ENCODE assay signal across 9 mouse cellular contexts in the genomic region with DNA sequence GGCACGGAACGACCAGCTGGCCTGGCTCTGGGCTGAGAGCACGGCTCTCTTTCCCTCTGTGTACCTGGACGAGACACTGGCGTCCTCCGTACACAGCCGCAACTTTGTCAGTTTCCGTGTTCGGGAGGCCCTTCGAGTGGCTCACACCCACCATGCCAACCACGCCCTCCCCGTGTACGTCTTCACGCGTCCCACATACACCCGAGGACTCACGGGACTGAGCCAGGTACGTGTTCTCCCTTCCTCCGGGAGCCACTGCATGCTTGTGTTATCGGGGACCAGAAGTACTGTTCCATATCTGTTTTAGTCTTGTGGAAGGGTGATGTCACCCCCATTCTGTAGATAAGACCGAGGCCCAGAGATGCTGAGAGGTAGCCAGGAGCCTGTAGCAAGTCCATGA. TPM values are rescaled to one million over a fixed set of nuclear protein-coding genes. Genes with fewer than 3 reads are reported as not detected.
DNase-seq lines count a peak whose midpoint lies in the region; ATAC-seq and TF ChIP-seq lines count a peak whose summit lies in the region.
"Had no signal": no experiment of that assay in that cellular context is flagged by ENCODE, and none has a peak within 500 bp of the region (broad histone marks: within the 10 kb centered on the region; RNA-seq: fewer than 3 reads in every experiment).

No protein-coding gene starts in this region.

- peak overlapping the region; percentile 77 to 88 for H3K4me3 ChIP-seq in heart, embryonic 14.5 days (ENCODE audit: control insufficient read depth in 1 of 2, insufficient read depth in 1 of 2, low read depth in 1 of 2, low read length in 2 of 2)
- H3K4me3 ChIP-seq in embryonic facial prominence, embryonic 14.5 days (ENCODE audit: low read depth, low read length) = peak overlapping the region; percentile 52; the same call in 1 of the 2 replicates
- H3K4me3 ChIP-seq in intestine, postnatal 0 days (ENCODE audit: low read depth, low read length) = peak overlapping the region; percentile 72; the same call in 1 of the 2 replicates
- H3K4me3 ChIP-seq in midbrain, embryonic 15.5 days = peak overlapping the region; percentile 94

- peaks cover 51% of the 10 kb centered on the region for H3K36me3 ChIP-seq in heart, embryonic 14.5 days (ENCODE audit: control insufficient read depth, insufficient read depth, low read length)
- H3K36me3 ChIP-seq in embryonic facial prominence, embryonic 14.5 days (ENCODE audit: control insufficient read depth, insufficient read depth, low read length) = peaks cover 50% of the 10 kb centered on the region
- peaks cover 24% of the 10 kb centered on the region; the same call in 1 of the 2 replicates for H3K36me3 ChIP-seq in intestine, postnatal 0 days (ENCODE audit: control insufficient read depth, insufficient read depth)
- H3K36me3 ChIP-seq in midbrain, embryonic 15.5 days (replicated peaks) = peaks cover 28% of the 10 kb centered on the region

- no peaks in the 10 kb centered on the region for H3K27me3 ChIP-seq in heart, embryonic 14.5 days (ENCODE audit: control insufficient read depth, insufficient read depth, low read length)
- no peaks in the 10 kb centered on the region for H3K27me3 ChIP-seq in embryonic facial prominence, embryonic 14.5 days (replicated peaks; ENCODE audit: control insufficient read depth, insufficient read depth, low read length)
- no peaks in the 10 kb centered on the region for H3K27me3 ChIP-seq in intestine, postnatal 0 days (replicated peaks; ENCODE audit: control insufficient read depth, insufficient read depth, low read length)
- no peaks in the 10 kb centered on the region for H3K27me3 ChIP-seq in midbrain, embryonic 15.5 days (replicated peaks)

- DNase-seq in heart, adult 18-20 months = no peak
- DNase-seq in embryonic facial prominence, embryonic 14.5 days (ENCODE audit: low spot score) = no peak
- DNase-seq in gastrocnemius, postnatal 10 days = no peak
- no peak for DNase-seq in left cerebral cortex, adult 8-10 months (ENCODE audit: low spot score in 2 of 2)
- no peak for DNase-seq in thymus, postnatal 36 days
- DNase-seq: kidney, postnatal 4 days had no signal

- TF ChIP-seq CTCF in intestine, postnatal 0 days (IDR thresholded peaks at IDR 0.05; ENCODE audit: low read depth) = no peak

- H3K4me1 ChIP-seq in heart, embryonic 14.5 days (ENCODE audit: control insufficient read depth in 2 of 2, insufficient read depth in 2 of 2, low read length in 2 of 2) = peaks cover 32 to 42% of the 10 kb centered on the region in 2 experiments
- H3K4me1 ChIP-seq in embryonic facial prominence, embryonic 14.5 days (ENCODE audit: control insufficient read depth, insufficient read depth, low read length) = peaks cover 24% of the 10 kb centered on the region
- peaks cover 15% of the 10 kb centered on the region for H3K4me1 ChIP-seq in intestine, postnatal 0 days (replicated peaks; ENCODE audit: control insufficient read depth, insufficient read depth, low read length)
- peaks cover 46% of the 10 kb centered on the region for H3K4me1 ChIP-seq in midbrain, embryonic 15.5 days

- H3K9me3 ChIP-seq in heart, embryonic 14.5 days (ENCODE audit: control insufficient read depth, low read length) = no peaks in the 10 kb centered on the region
- H3K9me3 ChIP-seq in embryonic facial prominence, embryonic 14.5 days (ENCODE audit: control insufficient read depth, low read length) = no peaks in the 10 kb centered on the region
- no peaks in the 10 kb centered on the region for H3K9me3 ChIP-seq in intestine, postnatal 0 days (ENCODE audit: control insufficient read depth)
- no peaks in the 10 kb centered on the region for H3K9me3 ChIP-seq in midbrain, embryonic 15.5 days

- no peak for ATAC-seq in heart, embryonic 14.5 days (ENCODE audit: insufficient number of reproducible peaks, insufficient read depth, low FRiP score, low read depth)
- ATAC-seq in embryonic facial prominence, embryonic 14.5 days (ENCODE audit: low read depth) = no peak
- peak; percentile 27 for ATAC-seq in intestine, postnatal 0 days
- no peak for ATAC-seq in midbrain, embryonic 15.5 days (replicated peaks)

- peak overlapping the region; percentile 92 for H3K9ac ChIP-seq in heart, embryonic 14.5 days (ENCODE audit: low read length)
- H3K9ac ChIP-seq in embryonic facial prominence, embryonic 14.5 days (ENCODE audit: low read depth, low read length) = peak overlapping the region; percentile 66
- H3K9ac ChIP-seq in intestine, postnatal 0 days (ENCODE audit: low read depth, low read length) = peak overlapping the region; percentile 72
- H3K9ac ChIP-seq in midbrain, embryonic 15.5 days = no peak overlapping the region

- H3K4me2 ChIP-seq in heart, embryonic 14.5 days (ENCODE audit: low read length) = peak overlapping the region; percentile 97
- H3K4me2 ChIP-seq in embryonic facial prominence, embryonic 14.5 days (ENCODE audit: low read depth, low read length) = peak overlapping the region; percentile 63
- peak overlapping the region; percentile 81 for H3K4me2 ChIP-seq in intestine, postnatal 0 days (replicated peaks; ENCODE audit: low read depth)
- peak overlapping the region; percentile 84 for H3K4me2 ChIP-seq in midbrain, embryonic 15.5 days

- 46% methylated on average over 21 of the region's 21 CpGs for WGBS in heart, embryonic 14.5 days
- WGBS in embryonic facial prominence, embryonic 14.5 days = 94% methylated on average over 21 of the region's 21 CpGs
- 49% methylated on average over 21 of the region's 21 CpGs for WGBS in intestine, postnatal 0 days
- WGBS in midbrain, embryonic 15.5 days = 95% methylated on average over 21 of the region's 21 CpGs

- H3K27ac ChIP-seq in heart, embryonic 14.5 days (replicated peaks in 1 of 2; ENCODE audit: control insufficient read depth in 1 of 2, insufficient read depth in 1 of 2, low read depth in 2 of 2, low read length in 2 of 2) = peak overlapping the region in 1 of 2 experiments; percentile 92; a peak in 1 of 4 replicates
- H3K27ac ChIP-seq in embryonic facial prominence, embryonic 14.5 days (replicated peaks; ENCODE audit: low read depth, low read length) = no peak overlapping the region
- peak overlapping the region; percentile 84 for H3K27ac ChIP-seq in intestine, postnatal 0 days (ENCODE audit: low read depth, low read length)
- H3K27ac ChIP-seq in midbrain, embryonic 15.5 days = no peak overlapping the region

RNA-seq across cellular contexts. Expression of a gene that starts 3.1 kb away (rescaled TPM):
- 94.1 and 103 TPM in 2 replicates for polyA plus RNA-seq in heart, embryonic 14.5 days (2014; fragmentation: Nextera tagmentation; extraction: Ambion mirVana)
- 10 to 100 TPM; 31.4 to 40.0 TPM for total RNA-seq in heart, adult 18-20 months (2021)
- 106 and 112 TPM in 2 replicates for polyA plus RNA-seq in embryonic facial prominence, embryonic 14.5 days (2014; fragmentation: Nextera tagmentation; extraction: Ambion mirVana)
- 47.5 and 52.8 TPM in 2 replicates for polyA plus RNA-seq in intestine, postnatal 0 days (2015; fragmentation: Nextera tagmentation; extraction: Ambion mirVana)
- 82.9 and 88.7 TPM in 2 replicates for polyA plus RNA-seq in midbrain, embryonic 15.5 days (2015; fragmentation: Nextera tagmentation; extraction: Ambion mirVana)
- total RNA-seq in gastrocnemius, postnatal 10 days (2021) = 10 to 100 TPM; 14.4 to 27.5 TPM
- 10 to 100 TPM; 13.0 to 18.0 (median 15.4) TPM for total RNA-seq in left cerebral cortex, adult 8-10 months (2022)

RNA-seq across cellular contexts. Expression of a gene that starts 5.9 kb away (rescaled TPM):
- polyA plus RNA-seq in heart, embryonic 14.5 days (2014; fragmentation: Nextera tagmentation; extraction: Ambion mirVana) = 4.4 and 4.6 TPM in 2 replicates
- 1 to 10 TPM; 3.4 to 5.1 TPM for total RNA-seq in heart, adult 18-20 months (2021)
- polyA plus RNA-seq in embryonic facial prominence, embryonic 14.5 days (2014; fragmentation: Nextera tagmentation; extraction: Ambion mirVana) = 5.6 and 6.8 TPM in 2 replicates
- polyA plus RNA-seq in intestine, postnatal 0 days (2015; fragmentation: Nextera tagmentation; extraction: Ambion mirVana) = 2.4 and 2.8 TPM in 2 replicates
- 7.9 and 9.5 TPM in 2 replicates for polyA plus RNA-seq in midbrain, embryonic 15.5 days (2015; fragmentation: Nextera tagmentation; extraction: Ambion mirVana)
- 1 to 10 TPM; 2.5 to 5.0 TPM for total RNA-seq in gastrocnemius, postnatal 10 days (2021)
- 1 to 10 TPM; 4.9 to 9.5 (median 6.8) TPM for total RNA-seq in left cerebral cortex, adult 8-10 months (2022)

RNA-seq across cellular contexts. Expression of a gene that starts 7.8 kb away (rescaled TPM):
- polyA plus RNA-seq in heart, embryonic 14.5 days (2014; fragmentation: Nextera tagmentation; extraction: Ambion mirVana) = 49.0 and 53.0 TPM in 2 replicates
- 10 to 100 TPM; 38.3 to 40.9 TPM for total RNA-seq in heart, adult 18-20 months (2021)
- polyA plus RNA-seq in embryonic facial prominence, embryonic 14.5 days (2014; fragmentation: Nextera tagmentation; extraction: Ambion mirVana) = 43.1 and 45.2 TPM in 2 replicates
- polyA plus RNA-seq in intestine, postnatal 0 days (2015; fragmentation: Nextera tagmentation; extraction: Ambion mirVana) = 38.7 and 41.6 TPM in 2 replicates
- polyA plus RNA-seq in midbrain, embryonic 15.5 days (2015; fragmentation: Nextera tagmentation; extraction: Ambion mirVana) = 123 and 125 TPM in 2 replicates
- 10 to 100 TPM; 18.7 to 20.9 TPM for total RNA-seq in gastrocnemius, postnatal 10 days (2021)
- total RNA-seq in left cerebral cortex, adult 8-10 months (2022) = 10 to 100 TPM; 90.7 to 97.1 (median 92.8) TPM

RNA-seq across cellular contexts. Expression of a gene that starts 7.8 kb away (rescaled TPM):
- 10.0 and 14.9 TPM in 2 replicates for polyA plus RNA-seq in heart, embryonic 14.5 days (2014; fragmentation: Nextera tagmentation; extraction: Ambion mirVana)
- 10 to 100 TPM; 16.1 to 20.1 TPM for total RNA-seq in heart, adult 18-20 months (2021)
- polyA plus RNA-seq in embryonic facial prominence, embryonic 14.5 days (2014; fragmentation: Nextera tagmentation; extraction: Ambion mirVana) = 15.9 and 18.0 TPM in 2 replicates
- polyA plus RNA-seq in intestine, postnatal 0 days (2015; fragmentation: Nextera tagmentation; extraction: Ambion mirVana) = 20.4 and 21.4 TPM in 2 replicates
- polyA plus RNA-seq in midbrain, embryonic 15.5 days (2015; fragmentation: Nextera tagmentation; extraction: Ambion mirVana) = 21.4 and 23.1 TPM in 2 replicates
- 10 to 100 TPM; 12.1 to 15.7 TPM for total RNA-seq in gastrocnemius, postnatal 10 days (2021)
- total RNA-seq in left cerebral cortex, adult 8-10 months (2022) = 10 to 100 TPM in 3 of 4 experiments, 1 to 10 TPM in 1; 9.1 to 17.4 (median 13.3) TPM

RNA-seq across cellular contexts. Expression of a gene that starts 9.8 kb away (rescaled TPM):
- 0.46 and 0.53 TPM in 2 replicates for polyA plus RNA-seq in heart, embryonic 14.5 days (2014; fragmentation: Nextera tagmentation; extraction: Ambion mirVana)
- total RNA-seq in heart, adult 18-20 months (2021) = under 1 TPM; 0.28 to 0.37 TPM
- 1.2 and 1.4 TPM in 2 replicates for polyA plus RNA-seq in embryonic facial prominence, embryonic 14.5 days (2014; fragmentation: Nextera tagmentation; extraction: Ambion mirVana)
- polyA plus RNA-seq in intestine, postnatal 0 days (2015; fragmentation: Nextera tagmentation; extraction: Ambion mirVana) = 0.31 and 0.50 TPM in 2 replicates
- 1.8 TPM in 2 replicates for polyA plus RNA-seq in midbrain, embryonic 15.5 days (2015; fragmentation: Nextera tagmentation; extraction: Ambion mirVana)
- 1 to 10 TPM in 1 of 2 experiments, under 1 TPM in 1; 0.28 to 1.1 TPM for total RNA-seq in gastrocnemius, postnatal 10 days (2021)
- 1 to 10 TPM; 1.0 to 1.7 (median 1.1) TPM for total RNA-seq in left cerebral cortex, adult 8-10 months (2022)
